9 mouse cellular contexts compared by ENCODE assay signal in genomic region chr3:94533968-94534367, GRCm38 (mm10). TPM values are rescaled to one million over a fixed set of nuclear protein-coding genes. Genes with fewer than 3 reads are reported as not detected.
A peak's percentile ranks its signal among the peaks of the same experiment; 100 is the strongest.
DNase-seq lines count a peak whose midpoint lies in the region; ATAC-seq and TF ChIP-seq lines count a peak whose summit lies in the region.
"Had no signal": no experiment of that assay in that cellular context is flagged by ENCODE, and none has a peak within 500 bp of the region (broad histone marks: within the 10 kb centered on the region; RNA-seq: fewer than 3 reads in every experiment).

No protein-coding gene starts in this region.

- no peaks in the 10 kb centered on the region for H3K4me1 ChIP-seq in heart, embryonic 12.5 days (replicated peaks)
- no peaks in the 10 kb centered on the region for H3K4me1 ChIP-seq in thymus, adult 2 months (replicated peaks; ENCODE audit: control insufficient read depth, insufficient read depth, low read length)
- H3K4me1 ChIP-seq in cerebellum, adult 2 months (ENCODE audit: control insufficient read depth, insufficient read depth, low read length), result no peaks in the 10 kb centered on the region
- no peaks in the 10 kb centered on the region for H3K4me1 ChIP-seq in forebrain, embryonic 16.5 days (replicated peaks; ENCODE audit: control insufficient read depth, insufficient read depth, low read length)
- H3K4me1 ChIP-seq: neural tube, embryonic 12.5 days had no signal

- no peak overlapping the region for H3K4me2 ChIP-seq in heart, embryonic 12.5 days
- H3K4me2 ChIP-seq in forebrain, embryonic 16.5 days (ENCODE audit: low read length), result no peak overlapping the region
- H3K4me2 ChIP-seq: neural tube, embryonic 12.5 days had no signal

- no peak for TF ChIP-seq CTCF in thymus, adult 2 months (IDR thresholded peaks at IDR 0.05; ENCODE audit: borderline replicate concordance, control insufficient read depth, extremely low read depth, insufficient read depth, low read length, poor library complexity)
- TF ChIP-seq CTCF in cerebellum, adult 2 months (IDR thresholded peaks at IDR 0.05; ENCODE audit: borderline replicate concordance, insufficient read depth, low read depth, low read length), result peak; percentile 40; the same call in 1 of the 2 replicates

- ATAC-seq in heart, embryonic 12.5 days (ENCODE audit: insufficient number of reproducible peaks, low FRiP score), result no peak
- ATAC-seq in forebrain, embryonic 16.5 days, result no peak

- no peak for TF ChIP-seq POLR2A in thymus, adult 2 months (IDR thresholded peaks at IDR 0.05; ENCODE audit: control insufficient read depth, extremely low read depth, insufficient read depth, low read length, poor library complexity)
- TF ChIP-seq POLR2A in cerebellum, adult 2 months (IDR thresholded peaks at IDR 0.05; ENCODE audit: borderline replicate concordance, insufficient read depth, low read length), result no peak

- H3K9ac ChIP-seq in heart, embryonic 12.5 days, result no peak overlapping the region
- H3K9ac ChIP-seq in forebrain, embryonic 16.5 days (replicated peaks; ENCODE audit: low read depth, low read length), result no peak overlapping the region
- H3K9ac ChIP-seq: neural tube, embryonic 12.5 days had no signal

- DNase-seq in heart, adult 18-20 months, result peak; percentile 35 to 36
- DNase-seq in thymus, adult 2 months, result peak; percentile 40
- no peak for DNase-seq in thymus, adult 18-20 months
- DNase-seq in cerebellum, adult 2 months, result peak in 1 of 2 experiments; percentile 37
- DNase-seq in induced T-regulatory cell, adult 2 months (ENCODE audit: low read depth), result peak; percentile 34
- DNase-seq in retina, embryonic 14.5 days (ENCODE audit: low spot score), result peak; percentile 41

- H3K27ac ChIP-seq in heart, embryonic 12.5 days (ENCODE audit: poor library complexity, severe bottlenecking), result no peak overlapping the region
- no peak overlapping the region for H3K27ac ChIP-seq in thymus, adult 2 months (ENCODE audit: control insufficient read depth, insufficient read depth, low read length)
- no peak overlapping the region for H3K27ac ChIP-seq in cerebellum, adult 2 months (ENCODE audit: insufficient read depth, low read length)
- no peak overlapping the region for H3K27ac ChIP-seq in forebrain, embryonic 16.5 days (ENCODE audit: low read length)
- H3K27ac ChIP-seq: neural tube, embryonic 12.5 days had no signal

- H3K4me3 ChIP-seq in heart, embryonic 12.5 days, result no peak overlapping the region
- H3K4me3 ChIP-seq in thymus, adult 2 months (ENCODE audit: control insufficient read depth, insufficient read depth, low read length), result no peak overlapping the region
- no peak overlapping the region for H3K4me3 ChIP-seq in cerebellum, adult 2 months (replicated peaks; ENCODE audit: insufficient read depth, low read depth, low read length)
- no peak overlapping the region for H3K4me3 ChIP-seq in forebrain, embryonic 16.5 days (replicated peaks; ENCODE audit: low read length)
- H3K4me3 ChIP-seq: neural tube, embryonic 12.5 days had no signal

- peaks cover 7% of the 10 kb centered on the region for H3K36me3 ChIP-seq in heart, embryonic 12.5 days
- peaks cover 6% of the 10 kb centered on the region for H3K36me3 ChIP-seq in thymus, adult 2 months (ENCODE audit: control insufficient read depth, insufficient read depth, low read length)
- H3K36me3 ChIP-seq in forebrain, embryonic 16.5 days (ENCODE audit: control insufficient read depth, insufficient read depth), result no peaks in the 10 kb centered on the region

- H3K27me3 ChIP-seq in heart, embryonic 12.5 days (replicated peaks), result no peaks in the 10 kb centered on the region
- no peaks in the 10 kb centered on the region for H3K27me3 ChIP-seq in thymus, adult 2 months (ENCODE audit: control insufficient read depth, insufficient read depth, low read length)
- no peaks in the 10 kb centered on the region for H3K27me3 ChIP-seq in cerebellum, adult 2 months (ENCODE audit: control insufficient read depth, insufficient read depth, low read length)
- no peaks in the 10 kb centered on the region for H3K27me3 ChIP-seq in forebrain, embryonic 16.5 days (replicated peaks; ENCODE audit: control insufficient read depth, insufficient read depth, low read length)
- H3K27me3 ChIP-seq: neural tube, embryonic 12.5 days had no signal

- H3K9me3 ChIP-seq in heart, embryonic 12.5 days (replicated peaks), result no peaks in the 10 kb centered on the region
- no peaks in the 10 kb centered on the region for H3K9me3 ChIP-seq in forebrain, embryonic 16.5 days (ENCODE audit: control insufficient read depth, low read length)
- H3K9me3 ChIP-seq: neural tube, embryonic 12.5 days had no signal

RNA-seq across cellular contexts. Expression of gene Snx27, which starts 48.5 kb away (rescaled TPM):
- total RNA-seq in heart, adult 18-20 months (2021), result 10 to 100 TPM; 28.3 to 29.0 TPM
- polyA plus RNA-seq in heart, embryonic 12.5 days (2016; fragmentation: Nextera tagmentation; extraction: Ambion mirVana), result 40.3 and 41.4 TPM in 2 replicates
- 13.9 and 15.5 TPM in 2 replicates for polyA plus RNA-seq in thymus, adult 2 months (2012; rRNA removed)
- 55.9 and 58.6 TPM in 2 replicates for polyA plus RNA-seq in cerebellum, adult 2 months (2012; rRNA removed)
- polyA plus RNA-seq in forebrain, embryonic 16.5 days (2015; fragmentation: Nextera tagmentation; extraction: Ambion mirVana), result 85.2 and 92.5 TPM in 2 replicates

RNA-seq across cellular contexts. Expression of gene Riiad1, which starts 53.8 kb away (rescaled TPM):
- 1 to 10 TPM; 1.8 to 2.2 TPM for total RNA-seq in heart, adult 18-20 months (2021)
- 5.3 and 5.7 TPM in 2 replicates for polyA plus RNA-seq in heart, embryonic 12.5 days (2016; fragmentation: Nextera tagmentation; extraction: Ambion mirVana)
- polyA plus RNA-seq in thymus, adult 2 months (2012; rRNA removed), result 0.50 TPM in 1 of 2 replicates, not detected in the other
- 1.3 and 1.6 TPM in 2 replicates for polyA plus RNA-seq in cerebellum, adult 2 months (2012; rRNA removed)
- polyA plus RNA-seq in forebrain, embryonic 16.5 days (2015; fragmentation: Nextera tagmentation; extraction: Ambion mirVana), result 10.6 and 11.7 TPM in 2 replicates

RNA-seq across cellular contexts. Expression of gene Celf3, which starts 55.9 kb away (rescaled TPM):
- not detected for total RNA-seq in heart, adult 18-20 months (2021)
- polyA plus RNA-seq in heart, embryonic 12.5 days (2016; fragmentation: Nextera tagmentation; extraction: Ambion mirVana), result 1.1 and 1.7 TPM in 2 replicates
- polyA plus RNA-seq in thymus, adult 2 months (2012; rRNA removed), result 3.0 and 3.3 TPM in 2 replicates
- 112 and 123 TPM in 2 replicates for polyA plus RNA-seq in cerebellum, adult 2 months (2012; rRNA removed)
- 295 and 358 TPM in 2 replicates for polyA plus RNA-seq in forebrain, embryonic 16.5 days (2015; fragmentation: Nextera tagmentation; extraction: Ambion mirVana)

Comparison
In these comparisons a context has a peak if more than half of its experiments do, and no peak if none do; other contexts are left out.
1. DNase-seq: peak in heart, adult 18-20 months (2 of 2), thymus, adult 2 months (single experiment), induced T-regulatory cell, adult 2 months (single experiment) and retina, embryonic 14.5 days (single experiment); none in thymus, adult 18-20 months (0 of 2).
2. RNA of gene Celf3, which starts 55.9 kb away (polyA plus RNA-seq): 295 to 358 TPM in forebrain, embryonic 16.5 days and 112 to 123 TPM in cerebellum, adult 2 months; 3.0 to 3.3 TPM in thymus, adult 2 months and 1.1 to 1.7 TPM in heart, embryonic 12.5 days; every median in the first group is over 10 times any median in the second.